Mouse (Mus musculus): ENCODE results near the gene Galc. TPM values are rescaled to one million over a fixed set of nuclear protein-coding genes. Genes with fewer than 3 reads are reported as not detected.

Galc gene
- 5.3 and 7.6 TPM in 2 replicates for polyA plus RNA-seq (2015; fragmentation: Nextera tagmentation; extraction: Ambion mirVana)

GRCm38 (mm10) chr12:98258845-98259517, at the start of gene Galc:
Galc (minus strand) TSS chr12:98259459.

GRCm38 (mm10) chr12:98268441-98269369, 9.4 kb upstream of the Galc start, which contains the start of gene Gpr65:
Gpr65 (plus strand) TSS chr12:98268635.

Other genes starting within 250 kb of the Galc start
- 3.5 TPM in 2 replicates for gene Gpr65, start 9.2 kb upstream of the Galc start, polyA plus RNA-seq (2015; fragmentation: Nextera tagmentation; extraction: Ambion mirVana)